Mouse (Mus musculus): ENCODE results near the gene Qsox2.

The Qsox2 gene

GRCm38 (mm10) chr2:26223961-26224360 lies 13.4 kb downstream of the Qsox2 start:
- peak; percentile 58 to 68 for DNase-seq

- DNase-seq, result peak; percentile 87 to 94
Measured at GRCm38 (mm10) chr2:26214526-26214925, 22.8 kb downstream of the Qsox2 start.

- DNase-seq, result peak in 1 of 2 experiments; percentile 32
Measured at GRCm38 (mm10) chr2:26209566-26209965, 27.8 kb downstream of the Qsox2 start.

- peak; percentile 39 to 60 for DNase-seq
Measured at GRCm38 (mm10) chr2:26208126-26208789, 29.1 kb downstream of the Qsox2 start, which contains the start of gene Lhx3. Gene Lhx3, minus strand, starts transcription at chr2:26208289.

GRCm38 (mm10) chr2:26207559-26207958 lies 29.8 kb downstream of the Qsox2 start:
- DNase-seq, result no peak

GRCm38 (mm10) chr2:26205761-26206160 lies 31.6 kb downstream of the Qsox2 start:
- no peak for DNase-seq

GRCm38 (mm10) chr2:26205126-26205525 lies 32.2 kb downstream of the Qsox2 start:
- no peak for DNase-seq

- peak; percentile 58 to 63 for DNase-seq
Measured at GRCm38 (mm10) chr2:26202849-26203475, 34.4 kb downstream of the Qsox2 start.

GRCm38 (mm10) chr2:26201926-26202848 lies 35.1 kb downstream of the Qsox2 start:
- DNase-seq, result peak; percentile 50 to 52

- DNase-seq, result no peak
Measured at GRCm38 (mm10) chr2:26198488-26198887, 38.8 kb downstream of the Qsox2 start.

GRCm38 (mm10) chr2:26194552-26195339 lies 42.6 kb downstream of the Qsox2 start:
- DNase-seq, result no peak

GRCm38 (mm10) chr2:26188517-26188916 lies 48.8 kb downstream of the Qsox2 start:
- DNase-seq, result no peak

- no peak for DNase-seq
Measured at GRCm38 (mm10) chr2:26184352-26184751, 53.0 kb downstream of the Qsox2 start.

- DNase-seq, result peak; percentile 82 to 85
Measured at GRCm38 (mm10) chr2:26182646-26183045, 54.7 kb downstream of the Qsox2 start.

- DNase-seq, result no peak
Measured at GRCm38 (mm10) chr2:26177189-26177588, 60.1 kb downstream of the Qsox2 start.

GRCm38 (mm10) chr2:26176731-26177130 lies 60.6 kb downstream of the Qsox2 start:
- no peak for DNase-seq

GRCm38 (mm10) chr2:26175191-26175590 lies 62.1 kb downstream of the Qsox2 start:
- peak; percentile 47 to 59 for DNase-seq

- no peak for DNase-seq
Measured at GRCm38 (mm10) chr2:26172166-26172565, 65.2 kb downstream of the Qsox2 start.

GRCm38 (mm10) chr2:26170376-26170775 lies 66.9 kb downstream of the Qsox2 start:
- DNase-seq, result no peak

- no peak for DNase-seq
Measured at GRCm38 (mm10) chr2:26168843-26169579, 68.3 kb downstream of the Qsox2 start.

GRCm38 (mm10) chr2:26166890-26167289 lies 70.4 kb downstream of the Qsox2 start:
- DNase-seq, result no peak
